ENCODE assay signal across 28 mouse cellular contexts in genomic region chr9:73000487-73000886, GRCm38 (mm10). TPM values are rescaled to one million over a fixed set of nuclear protein-coding genes. Genes with fewer than 3 reads are reported as not detected.
DNase-seq lines count a peak whose midpoint lies in the region; ATAC-seq and TF ChIP-seq lines count a peak whose summit lies in the region.
"Had no signal": no experiment of that assay in that cellular context is flagged by ENCODE, and none has a peak within 500 bp of the region (broad histone marks: within the 10 kb centered on the region; RNA-seq: fewer than 3 reads in every experiment).

No protein-coding gene starts in this region.

- WGBS in hindbrain, postnatal 0 days: 75% methylated on average over 2 of the region's 2 CpGs
- 72% methylated on average over 2 of the region's 2 CpGs for WGBS in hindbrain, embryonic 10.5 days
- WGBS in lung, postnatal 0 days: 62% methylated on average over 2 of the region's 2 CpGs

- no peak overlapping the region for H3K4me3 ChIP-seq in hindbrain, postnatal 0 days (ENCODE audit: low read length)
- no peak overlapping the region for H3K4me3 ChIP-seq in hindbrain, embryonic 10.5 days
- H3K4me3 ChIP-seq in lung, postnatal 0 days (ENCODE audit: low read depth, low read length): no peak overlapping the region
- H3K4me3 ChIP-seq: embryonic facial prominence, embryonic 10.5 days; heart, embryonic 15.5 days; limb, embryonic 13.5 days; liver, embryonic 13.5 days had no signal

- no peak for TF ChIP-seq EP300 in lung, postnatal 0 days (IDR thresholded peaks at IDR 0.05)

- peaks cover 24% of the 10 kb centered on the region for H3K36me3 ChIP-seq in hindbrain, postnatal 0 days (ENCODE audit: insufficient read depth, low read length)
- peaks cover 8% of the 10 kb centered on the region for H3K36me3 ChIP-seq in hindbrain, embryonic 10.5 days
- peaks cover 7% of the 10 kb centered on the region; the same call in 1 of the 2 replicates for H3K36me3 ChIP-seq in lung, postnatal 0 days (ENCODE audit: insufficient read depth, low read length)
- H3K36me3 ChIP-seq: limb, embryonic 13.5 days; liver, embryonic 13.5 days had no signal

- TF ChIP-seq CTCF in hindbrain, postnatal 0 days (IDR thresholded peaks at IDR 0.05; ENCODE audit: low read depth): peak; percentile 25; the same call in 1 of the 2 replicates
- peak; percentile 30 for TF ChIP-seq CTCF in lung, postnatal 0 days (IDR thresholded peaks at IDR 0.05)

- H3K4me2 ChIP-seq in hindbrain, postnatal 0 days (ENCODE audit: low read depth, low read length): no peak overlapping the region
- no peak overlapping the region for H3K4me2 ChIP-seq in lung, postnatal 0 days (replicated peaks; ENCODE audit: low read depth, low read length)
- H3K4me2 ChIP-seq: heart, embryonic 15.5 days; limb, embryonic 13.5 days; liver, embryonic 13.5 days; lung, embryonic 14.5 days had no signal

- DNase-seq in hindbrain, postnatal 0 days (ENCODE audit: low spot score): no peak
- DNase-seq in hindbrain, embryonic 10.5 days (ENCODE audit: low spot score): no peak
- no peak for DNase-seq in lung, postnatal 0 days (ENCODE audit: low spot score)
- DNase-seq in lung, postnatal 14 days: no peak
- peak; percentile 22 for DNase-seq in induced T-regulatory cell, adult 2 months (ENCODE audit: low read depth)
- no peak for DNase-seq in right cerebral cortex, adult 2 months (ENCODE audit: low spot score in 2 of 2)
- no peak for DNase-seq in heart, postnatal 10 days
- DNase-seq: cerebellum, adult 11-12 months; cerebellum, postnatal 10 days; gastrocnemius, postnatal 36 days; kidney, adult 8-10 months; liver, embryonic 13.5 days; lung, embryonic 14.5 days; lung, postnatal 4 days; right cerebral cortex, postnatal 14 days; thymus, postnatal 14 days had no signal

- H3K4me1 ChIP-seq in hindbrain, postnatal 0 days (ENCODE audit: insufficient read depth, low read length): no peaks in the 10 kb centered on the region
- no peaks in the 10 kb centered on the region for H3K4me1 ChIP-seq in hindbrain, embryonic 10.5 days (replicated peaks)
- no peaks in the 10 kb centered on the region for H3K4me1 ChIP-seq in lung, postnatal 0 days (ENCODE audit: insufficient read depth, low read depth, low read length)
- H3K4me1 ChIP-seq: embryonic facial prominence, embryonic 10.5 days; heart, embryonic 15.5 days; limb, embryonic 13.5 days had no signal

- H3K9me3 ChIP-seq in hindbrain, postnatal 0 days (ENCODE audit: low read length): no peaks in the 10 kb centered on the region
- no peaks in the 10 kb centered on the region for H3K9me3 ChIP-seq in hindbrain, embryonic 10.5 days
- no peaks in the 10 kb centered on the region for H3K9me3 ChIP-seq in lung, postnatal 0 days (ENCODE audit: low read length)
- H3K9me3 ChIP-seq: embryonic facial prominence, embryonic 10.5 days; G1E; heart, embryonic 15.5 days; limb, embryonic 13.5 days; liver, embryonic 13.5 days had no signal

- intact Hi-C loops in heart, postnatal 10 days (cut with DNase I): no loop called here

- no peak overlapping the region for H3K27ac ChIP-seq in hindbrain, postnatal 0 days
- no peak overlapping the region for H3K27ac ChIP-seq in hindbrain, embryonic 10.5 days
- no peak overlapping the region for H3K27ac ChIP-seq in lung, postnatal 0 days (ENCODE audit: low read length)
- H3K27ac ChIP-seq: embryonic facial prominence, embryonic 10.5 days; heart, embryonic 15.5 days; limb, embryonic 13.5 days; liver, embryonic 13.5 days had no signal

- H3K27me3 ChIP-seq in hindbrain, postnatal 0 days (ENCODE audit: insufficient read depth, low read length): no peaks in the 10 kb centered on the region
- H3K27me3 ChIP-seq in hindbrain, embryonic 10.5 days (ENCODE audit: insufficient read depth, poor library complexity, severe bottlenecking): no peaks in the 10 kb centered on the region
- no peaks in the 10 kb centered on the region for H3K27me3 ChIP-seq in lung, postnatal 0 days (replicated peaks; ENCODE audit: insufficient read depth, low read length)
- H3K27me3 ChIP-seq: heart, embryonic 15.5 days; limb, embryonic 13.5 days; liver, embryonic 13.5 days; Patski had no signal

- no peak for ATAC-seq in hindbrain, postnatal 0 days
- no peak for ATAC-seq in lung, postnatal 0 days
- ATAC-seq: forebrain, embryonic 16.5 days; Patski had no signal

- H3K9ac ChIP-seq in hindbrain, postnatal 0 days (replicated peaks; ENCODE audit: low read length): no peak overlapping the region
- no peak overlapping the region for H3K9ac ChIP-seq in lung, postnatal 0 days (replicated peaks; ENCODE audit: low read depth)
- H3K9ac ChIP-seq: heart, embryonic 15.5 days; limb, embryonic 13.5 days; liver, embryonic 13.5 days; lung, embryonic 14.5 days had no signal

RNA-seq across cellular contexts. Expression of gene Ccpg1, which starts 15.3 kb away (rescaled TPM):
- 15.0 and 23.4 TPM in 2 replicates for total RNA-seq in hindbrain, postnatal 0 days (2014; rRNA removed)
- polyA plus RNA-seq in hindbrain, postnatal 0 days (2015; fragmentation: Nextera tagmentation; extraction: Ambion mirVana): 42.7 and 45.3 TPM in 2 replicates
- polyA plus RNA-seq in hindbrain, embryonic 10.5 days (2016; fragmentation: Nextera tagmentation; extraction: Ambion mirVana): 20.3 and 21.9 TPM in 2 replicates
- polyA plus RNA-seq in lung, postnatal 0 days (2015; fragmentation: Nextera tagmentation; extraction: Ambion mirVana): 56.0 and 62.6 TPM in 2 replicates
- 10 to 100 TPM; 53.4 to 53.9 TPM for total RNA-seq in heart, postnatal 10 days (2021)

RNA-seq across cellular contexts. Expression of gene Ccpg1os, which starts 15.3 kb away (rescaled TPM):
- total RNA-seq in hindbrain, postnatal 0 days (2014; rRNA removed): 10.7 and 14.1 TPM in 2 replicates
- polyA plus RNA-seq in hindbrain, postnatal 0 days (2015; fragmentation: Nextera tagmentation; extraction: Ambion mirVana): 21.2 and 21.3 TPM in 2 replicates
- polyA plus RNA-seq in hindbrain, embryonic 10.5 days (2016; fragmentation: Nextera tagmentation; extraction: Ambion mirVana): 21.8 and 27.6 TPM in 2 replicates
- polyA plus RNA-seq in lung, postnatal 0 days (2015; fragmentation: Nextera tagmentation; extraction: Ambion mirVana): 31.2 and 38.3 TPM in 2 replicates
- total RNA-seq in heart, postnatal 10 days (2021): 1 to 10 TPM; 4.6 to 4.7 TPM

RNA-seq across cellular contexts. Expression of gene Pigb, which starts 39.7 kb away (rescaled TPM):
- total RNA-seq in hindbrain, postnatal 0 days (2014; rRNA removed): 16.4 and 20.1 TPM in 2 replicates
- 8.9 and 9.0 TPM in 2 replicates for polyA plus RNA-seq in hindbrain, postnatal 0 days (2015; fragmentation: Nextera tagmentation; extraction: Ambion mirVana)
- 15.0 and 15.8 TPM in 2 replicates for polyA plus RNA-seq in hindbrain, embryonic 10.5 days (2016; fragmentation: Nextera tagmentation; extraction: Ambion mirVana)
- polyA plus RNA-seq in lung, postnatal 0 days (2015; fragmentation: Nextera tagmentation; extraction: Ambion mirVana): 5.5 and 6.5 TPM in 2 replicates
- 1 to 10 TPM; 3.9 to 4.3 TPM for total RNA-seq in heart, postnatal 10 days (2021)

RNA-seq across cellular contexts. Expression of gene Gm44503, which starts 41.8 kb away (rescaled TPM):
- not detected in 2 replicates for total RNA-seq in hindbrain, postnatal 0 days (2014; rRNA removed)
- not detected in 2 replicates for polyA plus RNA-seq in hindbrain, postnatal 0 days (2015; fragmentation: Nextera tagmentation; extraction: Ambion mirVana)
- not detected in 2 replicates for polyA plus RNA-seq in hindbrain, embryonic 10.5 days (2016; fragmentation: Nextera tagmentation; extraction: Ambion mirVana)
- polyA plus RNA-seq in lung, postnatal 0 days (2015; fragmentation: Nextera tagmentation; extraction: Ambion mirVana): not detected in 2 replicates
- not detected for total RNA-seq in heart, postnatal 10 days (2021)
- total RNA-seq: adrenal gland, adult 18-20 months; adrenal gland, postnatal 4 days; G1E; heart, adult 8-10 months; left cerebral cortex, adult 18-20 months; megakaryocyte-erythroid progenitor cell, adult 5-6 weeks had no signal
- polyA plus RNA-seq: cortical plate, adult 2 months; embryonic facial prominence, embryonic 10.5 days; forebrain, embryonic 16.5 days; heart, embryonic 15.5 days; limb, embryonic 13.5 days; liver, embryonic 13.5 days; lung, embryonic 14.5 days; Patski had no signal

RNA-seq across cellular contexts. Expression of gene Dyx1c1, which starts 41.9 kb away (rescaled TPM):
- total RNA-seq in hindbrain, postnatal 0 days (2014; rRNA removed): 0.99 and 2.4 TPM in 2 replicates
- polyA plus RNA-seq in hindbrain, postnatal 0 days (2015; fragmentation: Nextera tagmentation; extraction: Ambion mirVana): 2.5 and 3.0 TPM in 2 replicates
- polyA plus RNA-seq in hindbrain, embryonic 10.5 days (2016; fragmentation: Nextera tagmentation; extraction: Ambion mirVana): 1.8 and 1.9 TPM in 2 replicates
- 2.4 and 3.4 TPM in 2 replicates for polyA plus RNA-seq in lung, postnatal 0 days (2015; fragmentation: Nextera tagmentation; extraction: Ambion mirVana)
- total RNA-seq in heart, postnatal 10 days (2021): under 1 TPM; 0.43 to 0.79 TPM
- total RNA-seq: megakaryocyte-erythroid progenitor cell, adult 5-6 weeks had no signal
- polyA plus RNA-seq: G1E had no signal
